Mouse (Mus musculus) hindbrain, embryonic 12.5 days (tissue): ENCODE results near the gene Ppp1r14a. TPM values are rescaled to one million over a fixed set of nuclear protein-coding genes. Genes with fewer than 3 reads are reported as not detected.

Source experiments
- ATAC-seq: fragments of 200-750 bp; cut with Nextera tagmentation; 2 replicates; pipeline ENCODE4 v1.8.0; 2017; ENCODE audit warnings: moderate TSS enrichment; ENCODE audit not compliant: low FRiP score
- H3K27ac ChIP-seq: fragments of 300-500 bp; sonication (generic); 2 replicates; pipeline ENCODE4 v1.5.1; 2016; ENCODE audit warnings: mild to moderate bottlenecking
- H3K27me3 ChIP-seq: fragments of 300-500 bp; sonication (generic); 2 replicates; pipeline ENCODE4 v1.6.1; 2016; ENCODE audit warnings: mild to moderate bottlenecking
- H3K36me3 ChIP-seq: fragments of 300-500 bp; sonication (generic); 2 replicates; pipeline ENCODE4 v1.6.1; 2016; ENCODE audit warnings: mild to moderate bottlenecking
- H3K4me1 ChIP-seq: fragments of 300-500 bp; sonication (generic); 2 replicates; pipeline ENCODE4 v1.6.1; 2016
- H3K4me2 ChIP-seq: fragments of 300-500 bp; sonication (generic); replicated peaks from 2 replicates; pipeline ENCODE4 v1.6.1; 2016; ENCODE audit warnings: mild to moderate bottlenecking
- H3K4me3 ChIP-seq: fragments of 300-500 bp; sonication (generic); 2 replicates; pipeline ENCODE4 v1.5.1; 2016; ENCODE audit warnings: mild to moderate bottlenecking
- H3K9ac ChIP-seq: fragments of 300-500 bp; sonication (generic); 2 replicates; pipeline ENCODE4 v1.6.1; 2016; ENCODE audit warnings: mild to moderate bottlenecking, moderate library complexity
- H3K9me3 ChIP-seq: fragments of 300-500 bp; sonication (generic); replicated peaks from 2 replicates; pipeline ENCODE4 v1.6.1; 2016; ENCODE audit warnings: mild to moderate bottlenecking
- WGBS: fragments of 180-500 bp; shearing (Covaris S2); methylation state at CpG from one replicate; pipeline ENCODE4 v1.1.7; 2016; 5-methylcytosine and 5-hydroxymethylcytosine counted together
- polyA plus RNA-seq: library from polyadenylated mRNA; unstranded; fragments of >200 nt; fragmentation: Nextera tagmentation; extraction: Ambion mirVana; gene quantifications from 2 replicates; pipeline ENCODE4 v1.2.1, GENCODE M21; 2016

Gene Ppp1r14a
- polyA plus RNA-seq, 1 experiment from 2014 or later, result 20.8 TPM

DNA sequence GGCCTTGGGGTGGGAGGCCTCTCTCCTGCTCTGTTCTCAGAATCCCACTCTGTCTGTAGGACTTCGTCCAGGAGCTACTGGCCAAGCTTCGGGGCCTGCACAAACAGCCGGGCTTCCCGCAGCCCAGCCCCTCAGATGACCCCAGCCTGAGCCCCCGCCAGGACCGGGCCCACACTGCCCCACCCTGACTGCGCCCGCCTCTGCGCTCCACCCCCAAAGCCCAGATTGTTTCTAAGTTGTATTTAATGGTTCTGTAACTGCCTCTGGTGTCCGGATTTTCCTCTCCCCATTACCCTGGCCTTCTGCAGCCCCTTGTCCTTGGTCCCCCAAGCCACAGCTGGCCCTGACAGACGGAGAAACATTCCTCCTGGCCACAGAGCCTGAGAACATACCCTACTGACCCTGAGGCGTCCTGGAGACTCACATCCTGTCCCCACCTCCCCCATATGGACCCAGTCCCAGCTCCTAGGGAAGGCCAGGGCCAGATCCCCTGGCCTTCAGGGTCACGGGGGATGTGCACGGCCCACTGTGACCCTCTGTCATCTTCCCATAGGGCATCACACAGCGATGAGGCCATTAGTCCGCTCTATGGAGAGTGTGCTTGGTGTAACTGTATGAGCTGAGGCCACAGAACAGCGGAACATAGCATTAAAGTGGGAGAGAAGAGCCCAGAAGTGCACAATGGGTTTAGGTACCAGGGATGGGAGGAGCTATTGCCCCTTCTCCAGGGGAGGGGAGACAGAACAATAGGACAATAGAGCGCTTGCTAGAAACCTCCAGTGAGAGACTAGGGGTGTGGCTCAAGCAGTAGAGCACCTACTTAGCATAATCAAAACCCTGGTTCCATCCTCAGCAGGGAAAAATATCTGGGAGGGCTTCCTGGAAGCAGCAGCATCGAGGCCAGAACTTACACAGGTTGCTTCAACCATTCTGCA lies 4.3 kb downstream of the Ppp1r14a start:
- no peak overlapping the region for H3K9ac ChIP-seq
- no peak overlapping the region for H3K4me3 ChIP-seq
- no peaks in the 10 kb centered on the region for H3K9me3 ChIP-seq
- peaks cover 50% of the 10 kb centered on the region for H3K4me1 ChIP-seq
- H3K36me3 ChIP-seq, result no peaks in the 10 kb centered on the region
- peaks cover 6% of the 10 kb centered on the region; the same call in 1 of the 2 replicates for H3K27me3 ChIP-seq
- 18% methylated on average over 19 of the region's 19 CpGs for WGBS
- no peak; the same call in 1 of the 2 replicates for ATAC-seq
- H3K4me2 ChIP-seq, result no peak overlapping the region
- peak overlapping the region; percentile 85 for H3K27ac ChIP-seq

DNA sequence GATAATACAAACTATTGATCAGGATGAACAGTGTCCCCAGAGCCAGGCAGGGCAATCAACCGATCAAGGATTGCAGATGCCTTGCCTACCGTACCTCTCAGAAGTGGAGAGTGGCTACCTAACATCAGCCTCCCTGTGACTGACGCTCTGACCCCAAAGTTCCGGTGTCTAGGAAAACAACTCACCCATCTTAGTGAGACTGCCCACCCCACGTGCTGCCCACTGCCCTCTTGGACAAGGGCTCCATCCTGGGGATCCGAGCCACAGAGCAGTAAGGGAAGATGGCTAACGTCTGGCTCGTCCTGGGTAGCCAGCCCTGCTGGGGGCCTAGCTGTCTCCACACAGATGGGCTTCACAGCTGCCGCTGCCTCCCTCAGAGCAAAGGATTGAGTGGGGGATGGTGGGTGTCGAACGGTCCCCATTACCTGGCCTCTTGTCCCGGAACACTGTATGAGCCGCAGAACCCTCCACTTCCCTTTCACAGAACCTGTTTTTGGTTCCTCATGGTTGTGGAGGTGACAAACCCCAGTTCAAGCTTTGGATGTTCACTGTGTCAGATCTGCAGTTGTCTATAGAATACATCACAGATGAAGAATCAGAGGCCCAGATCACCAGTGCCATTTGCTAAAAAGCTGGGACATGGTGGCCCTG lies 5.1 kb downstream of the Ppp1r14a start:
- 0 out of 2 replicates have a peak overlapping the region, but pooled peaks have one; percentile 27 for H3K9ac ChIP-seq
- no peaks in the 10 kb centered on the region for H3K9me3 ChIP-seq
- no peak for ATAC-seq
- H3K4me1 ChIP-seq, result peaks cover 45% of the 10 kb centered on the region
- 55% methylated on average over 13 of the region's 13 CpGs for WGBS
- H3K27ac ChIP-seq, result peak overlapping the region; percentile 85; the same call in 1 of the 2 replicates
- peaks cover 6% of the 10 kb centered on the region; the same call in 1 of the 2 replicates for H3K27me3 ChIP-seq
- H3K4me3 ChIP-seq, result no peak overlapping the region
- no peaks in the 10 kb centered on the region for H3K36me3 ChIP-seq
- no peak overlapping the region for H3K4me2 ChIP-seq

DNA sequence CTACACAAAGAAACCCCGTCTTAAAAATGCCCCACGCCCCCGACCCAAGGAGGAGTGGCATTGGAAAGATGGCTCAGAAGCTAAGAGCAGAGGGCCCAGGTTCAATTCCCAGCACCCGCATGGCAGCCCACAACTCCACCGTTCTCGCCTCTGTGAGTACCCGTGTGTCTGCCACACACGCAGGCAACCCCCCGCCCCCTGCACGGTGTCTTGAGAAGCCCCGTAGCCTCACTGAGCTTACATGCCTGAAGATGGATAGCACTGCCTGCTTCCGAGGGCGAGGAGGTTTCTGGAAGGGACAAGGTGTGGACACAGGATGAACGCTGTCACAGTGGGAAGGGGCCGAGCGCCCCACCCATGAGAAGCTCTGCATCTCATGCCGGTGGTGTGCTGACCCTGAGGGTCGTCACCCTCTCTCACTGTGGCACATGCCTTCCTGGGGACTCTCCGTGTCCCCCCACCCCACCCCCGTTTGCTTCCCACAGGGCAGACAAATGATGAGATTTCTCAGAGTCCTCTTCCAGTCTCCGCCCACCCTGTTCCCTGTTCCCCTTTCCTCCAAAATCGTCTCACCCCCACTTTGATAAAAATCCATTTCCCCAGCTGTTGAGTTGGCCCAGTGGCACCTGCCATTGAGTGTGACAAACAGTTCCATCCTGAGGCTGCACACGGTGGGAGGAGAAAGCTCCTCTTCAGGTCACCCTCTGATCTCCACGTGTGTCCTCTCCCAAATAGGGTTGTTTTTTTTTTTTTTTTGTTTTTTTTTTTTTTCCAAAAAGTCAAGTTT lies 6.9 kb downstream of the Ppp1r14a start:
- H3K27me3 ChIP-seq, result no peaks in the 10 kb centered on the region
- ATAC-seq, result no peak
- H3K36me3 ChIP-seq, result no peaks in the 10 kb centered on the region
- WGBS, result 81% methylated on average over 24 of the region's 24 CpGs
- H3K4me3 ChIP-seq, result no peak overlapping the region
- no peak overlapping the region for H3K9ac ChIP-seq
- H3K27ac ChIP-seq, result no peak overlapping the region
- peaks cover 33% of the 10 kb centered on the region for H3K4me1 ChIP-seq
- H3K4me2 ChIP-seq, result no peak overlapping the region
- no peaks in the 10 kb centered on the region for H3K9me3 ChIP-seq

- Histone ChIP-seq H3K36me3 (no peaks in the 10 kb centered on the region), H3K4me3 (no peak overlapping the region), H3K9ac (no peak overlapping the region), H3K9me3 (no peaks in the 10 kb centered on the region), H3K27ac (no peak overlapping the region), H3K4me2 (no peak overlapping the region), H3K4me1 (peaks cover 23% of the 10 kb centered on the region), H3K27me3 (no peaks in the 10 kb centered on the region)
- no peak for ATAC-seq
- 16% methylated on average over 10 of the region's 10 CpGs for WGBS
These were observed 7.9 kb downstream of the Ppp1r14a start for GRCm38 (mm10) chr7:29296998-29297397.

DNA sequence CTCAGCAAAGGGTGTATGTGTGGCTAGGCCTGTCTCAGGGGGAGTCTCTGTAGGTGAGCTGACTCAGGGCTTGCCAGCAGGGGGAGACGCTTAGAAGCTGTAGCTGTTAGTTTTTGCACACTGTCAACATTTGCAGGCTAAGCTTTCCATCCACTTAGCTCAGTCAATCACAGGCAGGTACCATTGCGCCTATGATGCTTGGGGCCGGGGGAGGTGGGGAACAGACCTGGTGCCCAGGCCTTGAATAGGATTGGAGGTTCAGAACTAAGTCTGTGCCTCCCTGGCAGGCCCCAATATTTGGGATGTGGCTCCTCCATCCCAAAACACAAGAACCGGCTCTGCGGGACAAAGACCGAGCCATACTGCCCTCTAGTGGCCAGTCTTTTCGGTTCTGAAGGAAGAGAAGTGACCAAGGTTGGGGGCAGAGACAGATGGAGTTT lies 12.0 kb downstream of the Ppp1r14a start:
- no peaks in the 10 kb centered on the region for H3K27me3 ChIP-seq
- no peaks in the 10 kb centered on the region for H3K36me3 ChIP-seq
- peak overlapping the region; percentile 13; the same call in 1 of the 2 replicates for H3K4me2 ChIP-seq
- H3K4me1 ChIP-seq, result peaks cover 27% of the 10 kb centered on the region
- 0% methylated on average over 7 of the region's 7 CpGs for WGBS
- peak overlapping the region; percentile 31; the same call in 1 of the 2 replicates for H3K27ac ChIP-seq
- no peak for ATAC-seq
- H3K4me3 ChIP-seq, result peak overlapping the region; percentile 3; the same call in 1 of the 2 replicates
- no peak overlapping the region for H3K9ac ChIP-seq
- H3K9me3 ChIP-seq, result no peaks in the 10 kb centered on the region

- Histone ChIP-seq H3K4me3 (no peak overlapping the region), H3K27me3 (no peaks in the 10 kb centered on the region), H3K36me3 (no peaks in the 10 kb centered on the region), H3K9ac (no peak overlapping the region), H3K27ac (no peak overlapping the region), H3K4me2 (no peak overlapping the region), H3K4me1 (peaks cover 42% of the 10 kb centered on the region), H3K9me3 (no peaks in the 10 kb centered on the region)
- 71% methylated on average over 7 of the region's 7 CpGs for whole genome bisulfite sequencing
- no peak for ATAC-seq
These were observed 13.5 kb downstream of the Ppp1r14a start for GRCm38 (mm10) chr7:29302641-29303040.

- Histone ChIP-seq H3K36me3 (no peaks in the 10 kb centered on the region), H3K4me2 (peak within 1 kb of the TSS; percentile 86), H3K4me1 (peaks cover 53% of the 10 kb centered on the region), H3K27me3 (no peaks in the 10 kb centered on the region), H3K9ac (peak within 1 kb of the TSS; percentile 87), H3K4me3 (peak within 1 kb of the TSS; percentile 71), H3K9me3 (no peaks in the 10 kb centered on the region), H3K27ac (peak within 1 kb of the TSS; percentile 92)
- under 1% methylated on average over 59 of the region's 67 CpGs for WGBS
- peak; percentile 77 for ATAC-seq
These were observed 14.8 kb downstream of the Ppp1r14a start, which contains the start of gene Dpf1 for GRCm38 (mm10) chr7:29303738-29304462. Gene Dpf1, plus strand, starts transcription at chr7:29303951.

DNA sequence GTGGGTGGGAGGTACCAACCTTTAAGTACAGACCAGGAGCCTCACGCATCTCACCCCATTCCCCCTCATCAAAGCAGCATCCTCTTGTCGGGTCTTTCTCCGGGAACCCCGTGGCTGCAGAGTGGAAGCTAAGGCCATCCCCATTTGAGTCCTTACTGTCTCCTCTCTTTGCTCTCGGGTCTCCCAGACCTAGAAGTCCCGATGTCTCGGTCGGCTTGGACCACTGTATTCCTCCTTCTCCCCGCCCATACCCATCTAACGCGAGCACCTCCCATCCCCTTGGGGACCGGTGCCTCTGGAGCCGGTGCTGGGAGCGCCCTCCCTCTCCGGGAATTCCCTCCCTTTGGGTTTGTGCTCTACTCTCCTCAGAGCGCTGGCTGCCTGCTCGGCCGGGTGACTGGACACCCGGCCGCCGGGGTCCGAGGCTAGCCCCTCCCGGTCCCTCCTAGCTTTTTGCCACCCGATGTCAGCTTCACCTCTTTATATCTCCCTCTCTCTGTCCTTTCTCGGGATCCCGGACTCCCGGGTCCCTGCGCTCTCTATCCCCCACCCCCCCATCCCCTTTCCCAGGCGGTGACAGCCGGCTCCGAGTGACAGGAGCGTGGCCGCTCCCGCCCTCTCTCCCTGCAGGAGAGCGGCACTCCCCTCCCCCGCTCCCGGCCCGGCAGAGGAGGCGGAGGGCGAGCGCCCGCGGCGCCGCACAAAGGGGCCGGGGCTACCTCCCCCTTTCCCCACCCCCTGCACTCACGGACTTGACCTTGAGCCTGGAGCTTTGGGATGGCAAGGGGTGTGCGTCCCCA lies 15.6 kb downstream of the Ppp1r14a start:
- under 1% methylated on average over 44 of the region's 48 CpGs for WGBS
- peak; percentile 18; the same call in 1 of the 2 replicates for ATAC-seq
- H3K4me1 ChIP-seq, result peaks cover 61% of the 10 kb centered on the region
- no peaks in the 10 kb centered on the region for H3K36me3 ChIP-seq
- H3K4me3 ChIP-seq, result peak overlapping the region; percentile 71
- no peaks in the 10 kb centered on the region for H3K9me3 ChIP-seq
- peak overlapping the region; percentile 87 for H3K9ac ChIP-seq
- H3K27ac ChIP-seq, result peak overlapping the region; percentile 92
- peak overlapping the region; percentile 86 for H3K4me2 ChIP-seq
- peaks cover 3% of the 10 kb centered on the region; the same call in 1 of the 2 replicates for H3K27me3 ChIP-seq

- H3K27me3 ChIP-seq, result peaks cover 6% of the 10 kb centered on the region; the same call in 1 of the 2 replicates
- peak overlapping the region; percentile 92 for H3K27ac ChIP-seq
- 0 out of 2 replicates have a peak, but pooled peaks cover 3% of the 10 kb centered on the region for H3K36me3 ChIP-seq
- no peaks in the 10 kb centered on the region for H3K9me3 ChIP-seq
- H3K9ac ChIP-seq, result peak overlapping the region; percentile 87
- WGBS, result 10% methylated on average over 9 of the region's 9 CpGs
- peak overlapping the region; percentile 86 for H3K4me2 ChIP-seq
- peak overlapping the region; percentile 71 for H3K4me3 ChIP-seq
- peaks cover 68% of the 10 kb centered on the region for H3K4me1 ChIP-seq
- no peak for ATAC-seq
These were observed 16.3 kb downstream of the Ppp1r14a start for GRCm38 (mm10) chr7:29305263-29305988.

- no peaks in the 10 kb centered on the region for H3K9me3 ChIP-seq
- peaks cover 6% of the 10 kb centered on the region; the same call in 1 of the 2 replicates for H3K27me3 ChIP-seq
- peak overlapping the region; percentile 92 for H3K27ac ChIP-seq
- peaks cover 5% of the 10 kb centered on the region for H3K36me3 ChIP-seq
- H3K4me3 ChIP-seq, result 0 out of 2 replicates have a peak overlapping the region, but pooled peaks have one; percentile 4
- peak overlapping the region; percentile 86 for H3K4me2 ChIP-seq
- peaks cover 73% of the 10 kb centered on the region for H3K4me1 ChIP-seq
- WGBS, result 21% methylated on average over 7 of the region's 7 CpGs
- peak overlapping the region; percentile 87 for H3K9ac ChIP-seq
- ATAC-seq, result no peak
These were observed 17.0 kb downstream of the Ppp1r14a start for GRCm38 (mm10) chr7:29306108-29306507.
